Mouse (Mus musculus): ENCODE data around the gene Ppp1r1c. TPM values are rescaled to one million over a fixed set of nuclear protein-coding genes. Genes with fewer than 3 reads are reported as not detected.

The Ppp1r1c gene
- polyA plus RNA-seq, 2 experiments = not detected

DNA sequence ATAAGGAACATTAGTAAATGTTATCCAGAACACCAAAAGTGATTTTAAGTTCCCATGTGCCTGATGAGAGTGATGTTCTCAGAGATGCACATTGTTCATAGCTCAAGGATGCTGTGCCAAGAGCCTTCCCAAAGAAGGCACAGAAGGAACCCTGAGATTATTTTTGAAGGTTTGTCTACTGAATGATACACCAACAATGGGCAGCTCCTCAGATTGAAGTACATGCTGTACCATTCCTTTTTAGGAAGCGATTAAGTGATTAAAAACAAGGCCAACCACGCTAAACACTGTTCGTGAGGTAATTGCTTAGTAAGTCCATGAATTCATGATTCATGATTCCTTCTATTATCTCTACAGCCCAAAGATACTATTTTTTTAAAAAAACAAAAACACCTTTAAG is 32.3 kb upstream of the Ppp1r1c start:
- 72% methylated on average over 3 of the region's 3 CpGs for WGBS (ENCODE audit: insufficient replicate concordance)

DNA sequence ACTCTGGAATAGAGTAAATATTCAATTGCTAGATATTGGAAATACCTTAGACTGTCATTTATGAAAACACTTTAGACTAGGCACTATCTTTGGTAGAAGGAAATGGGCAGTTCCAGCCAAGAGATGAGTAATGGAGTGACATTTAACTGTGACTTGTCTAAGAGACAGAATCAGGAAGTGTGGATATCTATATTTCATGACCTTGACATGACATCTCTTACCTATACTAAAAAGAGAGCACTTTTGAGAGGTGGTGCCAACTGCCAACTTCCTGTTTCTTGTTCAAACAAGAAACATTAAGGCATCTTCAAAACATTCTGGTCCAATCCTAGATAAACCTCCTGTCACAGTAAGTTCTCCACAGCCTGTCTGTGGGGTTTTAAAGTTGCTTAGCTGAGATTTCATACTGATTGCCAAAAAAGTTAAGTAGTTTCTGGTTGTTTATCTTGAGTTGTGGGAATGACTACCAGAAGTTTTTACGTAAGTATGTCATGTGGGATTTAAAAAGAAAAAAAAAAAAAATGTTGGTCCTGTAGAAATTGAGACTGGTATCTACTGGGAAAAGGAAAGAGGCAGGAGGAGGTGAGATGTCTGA is 29.8 kb upstream of the Ppp1r1c start:
- ATAC-seq (ENCODE audit: insufficient read depth) (no peak), DNase-seq (ENCODE audit: low read depth in 3 of 3, low spot score in 3 of 3) (no peak)
- 23% methylated on average over 1 of the region's 1 CpGs for WGBS (ENCODE audit: insufficient replicate concordance)
- Histone ChIP-seq H3K27ac (no peak overlapping the region), H3K9ac (replicated peaks) (no peak overlapping the region), H3K36me3 (replicated peaks; ENCODE audit: control insufficient read depth, insufficient read depth, low read depth) (no peaks in the 10 kb centered on the region), H3K4me2 (ENCODE audit: low read depth) (no peak overlapping the region), H3K27me3 (ENCODE audit: control insufficient read depth, insufficient read depth, low read length) (no peaks in the 10 kb centered on the region), H3K4me1 (replicated peaks; ENCODE audit: control insufficient read depth in 2 of 2, insufficient read depth in 2 of 2, low read length in 1 of 2) (no peaks in the 10 kb centered on the region), H3K9me3 (ENCODE audit: control insufficient read depth, low read length) (no peaks in the 10 kb centered on the region), H3K4me3 (ENCODE audit: insufficient read depth in 1 of 2, low read depth in 2 of 2, low read length in 2 of 2) (no peak overlapping the region)
- TF ChIP-seq EP300 (IDR thresholded peaks at IDR 0.05; ENCODE audit: low read depth) = no peak
- TF ChIP-seq CTCF (IDR thresholded peaks at IDR 0.05; ENCODE audit: low read depth) = no peak

More for the DNA sequence above, 32.3 kb upstream of the Ppp1r1c start:
- Histone ChIP-seq H3K9ac (replicated peaks) (no peak overlapping the region), H3K4me3 (ENCODE audit: insufficient read depth in 1 of 2, low read depth in 2 of 2, low read length in 2 of 2) (no peak overlapping the region), H3K27me3 (ENCODE audit: control insufficient read depth, insufficient read depth, low read length) (no peaks in the 10 kb centered on the region), H3K9me3 (ENCODE audit: control insufficient read depth, low read length) (no peaks in the 10 kb centered on the region), H3K4me1 (replicated peaks; ENCODE audit: control insufficient read depth in 2 of 2, insufficient read depth in 2 of 2, low read length in 1 of 2) (no peaks in the 10 kb centered on the region), H3K4me2 (ENCODE audit: low read depth) (no peak overlapping the region), H3K36me3 (replicated peaks; ENCODE audit: control insufficient read depth, insufficient read depth, low read depth) (no peaks in the 10 kb centered on the region), H3K27ac (no peak overlapping the region)
- ATAC-seq (ENCODE audit: insufficient read depth) (no peak), DNase-seq (ENCODE audit: low read depth in 3 of 3, low spot score in 3 of 3) (no peak)
- TF ChIP-seq EP300 (IDR thresholded peaks at IDR 0.05; ENCODE audit: low read depth) (no peak), CTCF (IDR thresholded peaks at IDR 0.05; ENCODE audit: low read depth) (no peak)

DNA sequence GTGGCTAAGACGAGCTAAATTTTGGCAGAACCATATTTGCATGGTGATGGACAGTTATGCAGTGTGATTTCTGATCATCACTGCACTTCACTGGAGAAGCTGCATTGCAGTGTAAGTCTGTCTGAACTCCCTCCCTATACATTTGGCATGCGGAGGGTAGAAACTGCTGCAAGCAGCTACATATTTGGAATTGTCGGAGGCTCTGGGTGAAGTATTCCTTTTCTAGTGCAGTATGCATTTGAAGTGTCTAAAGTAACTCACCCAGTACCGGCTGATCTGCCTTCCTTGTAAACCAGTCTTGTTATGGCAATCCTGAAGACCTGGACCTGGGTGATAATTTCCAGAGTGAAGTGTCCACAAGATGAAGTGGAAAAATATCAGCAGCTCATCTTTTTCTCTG is 25.9 kb upstream of the Ppp1r1c start:
- H3K27me3 ChIP-seq (ENCODE audit: control insufficient read depth, insufficient read depth, low read length) = no peaks in the 10 kb centered on the region
- DNase-seq (ENCODE audit: low read depth in 3 of 3, low spot score in 3 of 3) (no peak), ATAC-seq (ENCODE audit: insufficient read depth) (no peak)
- no peak overlapping the region for H3K27ac ChIP-seq
- H3K9me3 ChIP-seq (ENCODE audit: control insufficient read depth, low read length) = no peaks in the 10 kb centered on the region
- H3K36me3 ChIP-seq (replicated peaks; ENCODE audit: control insufficient read depth, insufficient read depth, low read depth) = no peaks in the 10 kb centered on the region
- no peak overlapping the region for H3K9ac ChIP-seq (replicated peaks)
- TF ChIP-seq EP300 (IDR thresholded peaks at IDR 0.05; ENCODE audit: low read depth) (no peak), CTCF (IDR thresholded peaks at IDR 0.05; ENCODE audit: low read depth) (no peak)
- H3K4me3 ChIP-seq (ENCODE audit: insufficient read depth in 1 of 2, low read depth in 2 of 2, low read length in 2 of 2) = no peak overlapping the region
- H3K4me2 ChIP-seq (ENCODE audit: low read depth) = no peak overlapping the region
- no peaks in the 10 kb centered on the region for H3K4me1 ChIP-seq (replicated peaks; ENCODE audit: control insufficient read depth in 2 of 2, insufficient read depth in 2 of 2, low read length in 1 of 2)
- 60% methylated on average over 4 of the region's 4 CpGs for WGBS (ENCODE audit: insufficient replicate concordance)

DNA sequence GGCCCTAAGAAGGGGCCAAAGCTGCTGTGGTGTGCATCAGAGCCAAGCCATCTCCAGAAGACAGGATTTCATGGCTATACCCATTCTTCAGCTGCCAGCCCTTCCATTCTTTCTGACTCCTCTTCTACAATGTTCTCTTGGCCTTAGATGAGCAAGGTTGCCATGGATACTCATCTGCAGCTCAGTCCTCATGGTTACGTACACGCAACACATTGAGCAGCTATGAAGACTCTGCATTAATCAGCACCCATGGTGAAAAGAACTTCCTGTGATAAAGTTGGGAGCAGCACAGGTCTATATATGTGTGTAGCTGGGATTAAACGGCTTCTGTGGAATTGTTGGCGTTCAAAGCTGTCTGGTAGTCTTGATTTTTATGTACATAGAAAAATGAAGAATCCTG is 24.3 kb upstream of the Ppp1r1c start:
- H3K27me3 ChIP-seq (ENCODE audit: control insufficient read depth, insufficient read depth, low read length) = no peaks in the 10 kb centered on the region
- no peaks in the 10 kb centered on the region for H3K9me3 ChIP-seq (ENCODE audit: control insufficient read depth, low read length)
- ATAC-seq (ENCODE audit: insufficient read depth) = no peak
- TF ChIP-seq EP300 (IDR thresholded peaks at IDR 0.05; ENCODE audit: low read depth) = no peak
- TF ChIP-seq CTCF (IDR thresholded peaks at IDR 0.05; ENCODE audit: low read depth) = no peak
- no peak overlapping the region for H3K27ac ChIP-seq
- H3K4me1 ChIP-seq (replicated peaks; ENCODE audit: control insufficient read depth in 2 of 2, insufficient read depth in 2 of 2, low read length in 1 of 2) = peaks cover 0 to under 1% of the 10 kb centered on the region in 2 experiments; a peak in 1 of 4 replicates
- WGBS (ENCODE audit: insufficient replicate concordance) = 72% methylated on average over 4 of the region's 4 CpGs
- H3K4me2 ChIP-seq (ENCODE audit: low read depth) = no peak overlapping the region
- no peak overlapping the region for H3K4me3 ChIP-seq (ENCODE audit: insufficient read depth in 1 of 2, low read depth in 2 of 2, low read length in 2 of 2)
- DNase-seq (ENCODE audit: low read depth in 3 of 3, low spot score in 3 of 3) = no peak
- no peak overlapping the region for H3K9ac ChIP-seq (replicated peaks)
- no peaks in the 10 kb centered on the region for H3K36me3 ChIP-seq (replicated peaks; ENCODE audit: control insufficient read depth, insufficient read depth, low read depth)

DNA sequence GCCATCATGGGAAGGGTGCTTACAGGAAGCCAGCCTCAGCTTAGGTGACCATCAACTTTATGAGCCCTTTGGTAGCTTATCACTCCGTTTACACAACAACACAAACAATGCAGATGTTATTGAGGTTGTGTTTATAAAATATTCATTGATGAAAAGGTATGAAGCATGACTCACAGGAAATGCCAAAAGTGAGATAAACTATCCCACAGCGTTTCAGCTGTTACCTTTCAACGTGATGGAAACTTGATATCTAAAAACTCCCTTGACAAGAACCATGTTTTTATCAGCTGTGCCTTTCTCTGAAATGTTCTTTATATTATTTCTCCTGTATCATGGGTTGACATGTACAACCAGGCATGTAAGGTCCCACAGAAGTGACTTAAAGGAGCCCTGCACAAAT is 16.7 kb upstream of the Ppp1r1c start:
- H3K9ac ChIP-seq (replicated peaks) = no peak overlapping the region
- ATAC-seq (ENCODE audit: insufficient read depth) (no peak), DNase-seq (ENCODE audit: low read depth in 3 of 3, low spot score in 3 of 3) (no peak)
- no peaks in the 10 kb centered on the region for H3K27me3 ChIP-seq (ENCODE audit: control insufficient read depth, insufficient read depth, low read length)
- WGBS (ENCODE audit: insufficient replicate concordance) = 21% methylated on average over 3 of the region's 3 CpGs
- peaks cover 0 to 2% of the 10 kb centered on the region in 2 experiments; a peak in 1 of 4 replicates for H3K4me1 ChIP-seq (replicated peaks; ENCODE audit: control insufficient read depth in 2 of 2, insufficient read depth in 2 of 2, low read length in 1 of 2)
- H3K4me2 ChIP-seq (ENCODE audit: low read depth) = no peak overlapping the region
- H3K27ac ChIP-seq = no peak overlapping the region
- H3K4me3 ChIP-seq (ENCODE audit: insufficient read depth in 1 of 2, low read depth in 2 of 2, low read length in 2 of 2) = no peak overlapping the region
- no peaks in the 10 kb centered on the region for H3K9me3 ChIP-seq (ENCODE audit: control insufficient read depth, low read length)
- TF ChIP-seq EP300 (IDR thresholded peaks at IDR 0.05; ENCODE audit: low read depth) (no peak), CTCF (IDR thresholded peaks at IDR 0.05; ENCODE audit: low read depth) (no peak)
- H3K36me3 ChIP-seq (replicated peaks; ENCODE audit: control insufficient read depth, insufficient read depth, low read depth) = no peaks in the 10 kb centered on the region
